Mouse (Mus musculus) kidney, embryonic 15.5 days (tissue): ENCODE measurements at regions not wholly inside any gene's neighbourhood (a gene's known extent, or its start where the extent isn't known, plus 50 kb on each side); places are given as distances from the start of the nearest gene placed in this dataset.

Experiments used
- ATAC-seq: fragments of 200-750 bp; cut with Nextera tagmentation; replicated peaks from 2 replicates; pipeline ENCODE4 v1.8.0; 2017; ENCODE audit warnings: moderate TSS enrichment; ENCODE audit not compliant: low FRiP score
- H3K27ac ChIP-seq: fragments of 300-500 bp; sonication (generic); 2 replicates; pipeline ENCODE4 v1.5.1; 2015; ENCODE audit warnings: mild to moderate bottlenecking, inconsistent platforms
- H3K27me3 ChIP-seq: fragments of 300-500 bp; sonication (generic); 2 replicates; pipeline ENCODE4 v1.6.1; 2015; ENCODE audit warnings: inconsistent platforms
- H3K36me3 ChIP-seq: fragments of 300-500 bp; sonication (generic); 2 replicates; pipeline ENCODE4 v1.6.1; 2015; ENCODE audit warnings: inconsistent platforms
- H3K4me1 ChIP-seq: fragments of 300-500 bp; sonication (generic); 2 replicates; pipeline ENCODE4 v1.6.1; 2015; ENCODE audit warnings: inconsistent platforms
- H3K4me2 ChIP-seq: fragments of 300-500 bp; sonication (generic); 2 replicates; pipeline ENCODE4 v1.6.1; 2015; ENCODE audit warnings: moderate library complexity, mild to moderate bottlenecking, inconsistent platforms
- H3K4me3 ChIP-seq: fragments of 300-500 bp; sonication (generic); replicated peaks from 2 replicates; pipeline ENCODE4 v1.5.1; 2015; ENCODE audit warnings: mild to moderate bottlenecking, inconsistent platforms
- H3K9ac ChIP-seq: fragments of 300-500 bp; sonication (generic); 2 replicates; pipeline ENCODE4 v1.6.1; 2015; ENCODE audit warnings: mild to moderate bottlenecking, inconsistent platforms
- H3K9me3 ChIP-seq: fragments of 300-500 bp; sonication (generic); replicated peaks from 2 replicates; pipeline ENCODE4 v1.6.1; 2016; ENCODE audit warnings: inconsistent platforms
- WGBS: fragments of 180-500 bp; shearing (Covaris S2); methylation state at CpG from one replicate; pipeline ENCODE4 v1.1.7; 2015; ENCODE audit warnings: mixed read lengths; 5-methylcytosine and 5-hydroxymethylcytosine counted together

- no peaks in the 10 kb centered on the region for H3K9me3 ChIP-seq
- H3K9ac ChIP-seq: no peak overlapping the region
- no peaks in the 10 kb centered on the region for H3K27me3 ChIP-seq
- no peak for ATAC-seq
- no peaks in the 10 kb centered on the region for H3K36me3 ChIP-seq
- no peak overlapping the region for H3K27ac ChIP-seq
- no peaks in the 10 kb centered on the region for H3K4me1 ChIP-seq
- no peak overlapping the region for H3K4me3 ChIP-seq
- H3K4me2 ChIP-seq: no peak overlapping the region
These were observed 217.9 kb downstream of the Lpin1 start for GRCm38 (mm10) chr12:16392851-16393250.

- Histone ChIP-seq H3K36me3 (no peaks in the 10 kb centered on the region), H3K9ac (no peak overlapping the region), H3K27ac (no peak overlapping the region), H3K4me3 (no peak overlapping the region), H3K4me1 (no peaks in the 10 kb centered on the region), H3K27me3 (no peaks in the 10 kb centered on the region), H3K9me3 (no peaks in the 10 kb centered on the region), H3K4me2 (no peak overlapping the region)
- ATAC-seq: no peak
- WGBS: 69% methylated on average over 5 of the region's 5 CpGs
These were observed 219.0 kb downstream of the Lpin1 start for GRCm38 (mm10) chr12:16391630-16392269.

- H3K9me3 ChIP-seq: no peaks in the 10 kb centered on the region
- H3K36me3 ChIP-seq: no peaks in the 10 kb centered on the region
- WGBS: 82% methylated on average over 5 of the region's 5 CpGs
- H3K4me2 ChIP-seq: no peak overlapping the region
- H3K4me1 ChIP-seq: no peaks in the 10 kb centered on the region
- no peaks in the 10 kb centered on the region for H3K27me3 ChIP-seq
- H3K9ac ChIP-seq: no peak overlapping the region
- H3K4me3 ChIP-seq: no peak overlapping the region
- no peak overlapping the region for H3K27ac ChIP-seq
- no peak for ATAC-seq
These were observed 219.6 kb downstream of the Lpin1 start for GRCm38 (mm10) chr12:16391163-16391562.

- no peaks in the 10 kb centered on the region for H3K27me3 ChIP-seq
- H3K4me3 ChIP-seq: no peak overlapping the region
- peaks cover 3% of the 10 kb centered on the region; the same call in 1 of the 2 replicates for H3K4me1 ChIP-seq
- ATAC-seq: no peak
- no peak overlapping the region for H3K4me2 ChIP-seq
- H3K9ac ChIP-seq: no peak overlapping the region
- no peaks in the 10 kb centered on the region for H3K9me3 ChIP-seq
- no peak overlapping the region for H3K27ac ChIP-seq
- WGBS: 86% methylated on average over 4 of the region's 4 CpGs
- no peaks in the 10 kb centered on the region for H3K36me3 ChIP-seq
These were observed 223.7 kb downstream of the Lpin1 start for GRCm38 (mm10) chr12:16387035-16387434.

GRCm38 (mm10) chr12:16384396-16384795 lies 226.4 kb downstream of the Lpin1 start:
- Histone ChIP-seq H3K9me3 (no peaks in the 10 kb centered on the region), H3K27ac (no peak overlapping the region), H3K4me3 (no peak overlapping the region), H3K27me3 (no peaks in the 10 kb centered on the region), H3K4me2 (no peak overlapping the region), H3K4me1 (peaks cover 3% of the 10 kb centered on the region; the same call in 1 of the 2 replicates), H3K9ac (no peak overlapping the region), H3K36me3 (no peaks in the 10 kb centered on the region)
- ATAC-seq: no peak
- WGBS: 69% methylated on average over 1 of the region's 1 CpGs

GRCm38 (mm10) chr12:16383499-16383935 lies 227.2 kb downstream of the Lpin1 start:
- Histone ChIP-seq H3K4me3 (no peak overlapping the region), H3K36me3 (no peaks in the 10 kb centered on the region), H3K27ac (no peak overlapping the region), H3K27me3 (no peaks in the 10 kb centered on the region), H3K4me2 (no peak overlapping the region), H3K9ac (no peak overlapping the region), H3K4me1 (peaks cover 3% of the 10 kb centered on the region; the same call in 1 of the 2 replicates), H3K9me3 (no peaks in the 10 kb centered on the region)
- 26% methylated on average over 15 of the region's 15 CpGs for WGBS
- no peak; the same call in 1 of the 2 replicates for ATAC-seq

- Histone ChIP-seq H3K4me2 (no peak overlapping the region), H3K4me3 (no peak overlapping the region), H3K9me3 (no peaks in the 10 kb centered on the region), H3K4me1 (peaks cover 3% of the 10 kb centered on the region; the same call in 1 of the 2 replicates), H3K36me3 (no peaks in the 10 kb centered on the region), H3K9ac (no peak overlapping the region), H3K27me3 (no peaks in the 10 kb centered on the region), H3K27ac (no peak overlapping the region)
- 87% methylated on average over 11 of the region's 11 CpGs for WGBS
- ATAC-seq: no peak
These were observed 228.3 kb downstream of the Lpin1 start for GRCm38 (mm10) chr12:16382417-16382988.

- H3K27me3 ChIP-seq: no peaks in the 10 kb centered on the region
- WGBS: 76% methylated on average over 4 of the region's 4 CpGs
- ATAC-seq: no peak
These were observed 229.7 kb downstream of the Lpin1 start for GRCm38 (mm10) chr12:16381026-16381425.

GRCm38 (mm10) chr12:16380346-16380745 lies 230.4 kb downstream of the Lpin1 start:
- Histone ChIP-seq H3K9ac (no peak overlapping the region), H3K27me3 (no peaks in the 10 kb centered on the region), H3K4me2 (no peak overlapping the region), H3K27ac (no peak overlapping the region), H3K4me1 (peaks cover 3% of the 10 kb centered on the region; the same call in 1 of the 2 replicates), H3K4me3 (no peak overlapping the region), H3K9me3 (no peaks in the 10 kb centered on the region), H3K36me3 (no peaks in the 10 kb centered on the region)
- ATAC-seq: no peak
- 74% methylated on average over 2 of the region's 2 CpGs for WGBS

More at GRCm38 (mm10) chr12:16381026-16381425, 229.7 kb downstream of the Lpin1 start:
- Histone ChIP-seq H3K4me1 (peaks cover 3% of the 10 kb centered on the region; the same call in 1 of the 2 replicates), H3K9me3 (no peaks in the 10 kb centered on the region), H3K9ac (no peak overlapping the region), H3K4me3 (no peak overlapping the region), H3K27ac (no peak overlapping the region), H3K4me2 (no peak overlapping the region), H3K36me3 (no peaks in the 10 kb centered on the region)

GRCm38 (mm10) chr12:16379415-16379814 lies 231.4 kb downstream of the Lpin1 start:
- H3K4me1 ChIP-seq: peaks cover 3% of the 10 kb centered on the region; the same call in 1 of the 2 replicates
- no peaks in the 10 kb centered on the region for H3K27me3 ChIP-seq
- 73% methylated on average over 2 of the region's 2 CpGs for WGBS
- ATAC-seq: no peak
- no peak overlapping the region for H3K27ac ChIP-seq
- H3K9me3 ChIP-seq: no peaks in the 10 kb centered on the region
- H3K4me3 ChIP-seq: no peak overlapping the region
- H3K36me3 ChIP-seq: no peaks in the 10 kb centered on the region
- H3K4me2 ChIP-seq: no peak overlapping the region
- no peak overlapping the region for H3K9ac ChIP-seq

GRCm38 (mm10) chr12:16378501-16378900 lies 232.3 kb downstream of the Lpin1 start:
- H3K9ac ChIP-seq: no peak overlapping the region
- no peaks in the 10 kb centered on the region for H3K9me3 ChIP-seq
- H3K4me3 ChIP-seq: no peak overlapping the region
- no peaks in the 10 kb centered on the region for H3K4me1 ChIP-seq
- H3K27me3 ChIP-seq: no peaks in the 10 kb centered on the region
- no peak overlapping the region for H3K4me2 ChIP-seq
- 68% methylated on average over 3 of the region's 3 CpGs for WGBS
- H3K27ac ChIP-seq: no peak overlapping the region
- no peaks in the 10 kb centered on the region for H3K36me3 ChIP-seq
- no peak for ATAC-seq

GRCm38 (mm10) chr12:16374331-16374996 lies 236.3 kb downstream of the Lpin1 start:
- no peaks in the 10 kb centered on the region for H3K4me1 ChIP-seq

More at GRCm38 (mm10) chr12:16374331-16374996, 236.3 kb downstream of the Lpin1 start:
- WGBS: 37% methylated on average over 4 of the region's 4 CpGs
- H3K27me3 ChIP-seq: no peaks in the 10 kb centered on the region
- no peak for ATAC-seq
- no peaks in the 10 kb centered on the region for H3K9me3 ChIP-seq
- no peak overlapping the region for H3K4me3 ChIP-seq
- H3K4me2 ChIP-seq: no peak overlapping the region
- H3K9ac ChIP-seq: no peak overlapping the region
- H3K27ac ChIP-seq: no peak overlapping the region
- no peaks in the 10 kb centered on the region for H3K36me3 ChIP-seq
